Mouse (Mus musculus): ENCODE data around the gene Lrrn2.

GRCm38 (mm10) chr1:132964691-132965090 lies 84.6 kb downstream of the Lrrn2 start:
- no peak for TF ChIP-seq POLR2A (IDR thresholded peaks at IDR 0.05; ENCODE audit: control insufficient read depth, low read depth, low read length)
- no peak for TF ChIP-seq CTCF (IDR thresholded peaks at IDR 0.05; ENCODE audit: control insufficient read depth, insufficient read depth, insufficient replicate concordance, low read depth, low read length)
